Comparison of ENCODE assay signal across 10 mouse cellular contexts in the genomic region with DNA sequence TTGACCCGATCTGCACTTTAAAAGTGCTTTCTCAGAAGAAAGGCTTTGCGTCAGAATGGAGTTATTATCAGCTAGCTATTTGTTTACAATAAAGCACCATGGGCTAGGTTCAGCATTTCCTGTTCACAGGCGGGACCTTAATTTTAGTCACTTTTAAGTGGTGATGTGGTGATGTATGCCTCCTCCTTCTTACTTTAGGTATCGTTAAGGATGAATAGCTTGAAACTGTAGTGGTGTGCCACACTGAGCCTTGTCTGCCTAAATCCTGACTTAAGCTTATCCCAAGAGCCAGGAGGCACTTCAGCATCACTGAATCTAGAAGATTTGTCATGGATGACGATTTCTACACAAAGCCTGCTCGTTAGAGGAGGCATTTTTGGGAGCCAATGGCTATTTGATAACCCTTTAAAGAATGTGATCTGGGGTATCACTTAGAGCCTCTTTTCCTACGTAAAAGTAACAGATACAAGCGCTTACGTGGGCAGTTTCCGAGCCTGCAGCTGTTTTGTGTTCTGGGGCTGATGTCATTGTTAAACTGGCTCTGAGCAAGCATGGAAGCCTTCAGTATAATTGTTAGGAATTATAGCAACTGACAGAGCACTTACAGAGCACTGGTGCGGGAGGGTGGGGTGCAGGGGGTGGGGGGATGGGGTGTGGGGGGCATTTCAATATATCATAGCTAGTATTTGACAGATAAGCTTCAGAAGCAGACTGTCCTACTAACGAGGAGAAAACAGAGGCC.
DNase-seq lines count a peak whose midpoint lies in the region; ATAC-seq and TF ChIP-seq lines count a peak whose summit lies in the region.
"Had no signal": no experiment of that assay in that cellular context is flagged by ENCODE, and none has a peak within 500 bp of the region (broad histone marks: within the 10 kb centered on the region; RNA-seq: fewer than 3 reads in every experiment).

No protein-coding gene starts in this region.

- H3K4me1 ChIP-seq in hindbrain, embryonic 12.5 days = peaks cover 32% of the 10 kb centered on the region
- H3K4me1 ChIP-seq in midbrain, embryonic 12.5 days = peaks cover 51% of the 10 kb centered on the region
- H3K4me1 ChIP-seq in liver, postnatal 0 days (ENCODE audit: insufficient read depth) = no peaks in the 10 kb centered on the region
- H3K4me1 ChIP-seq: liver, embryonic 13.5 days had no signal

- no peak overlapping the region for H3K9ac ChIP-seq in hindbrain, embryonic 12.5 days
- no peak overlapping the region for H3K9ac ChIP-seq in midbrain, embryonic 12.5 days (replicated peaks)
- H3K9ac ChIP-seq in liver, postnatal 0 days (replicated peaks) = no peak overlapping the region
- H3K9ac ChIP-seq: heart, embryonic 13.5 days; liver, embryonic 13.5 days had no signal

- TF ChIP-seq CTCF in liver, postnatal 0 days (IDR thresholded peaks at IDR 0.05; ENCODE audit: low read depth) = no peak

- no peak overlapping the region for H3K4me3 ChIP-seq in hindbrain, embryonic 12.5 days
- H3K4me3 ChIP-seq in midbrain, embryonic 12.5 days = no peak overlapping the region
- H3K4me3 ChIP-seq in liver, postnatal 0 days (ENCODE audit: low read depth, low read length) = no peak overlapping the region
- H3K4me3 ChIP-seq: heart, embryonic 13.5 days; liver, embryonic 13.5 days had no signal

- peak; percentile 2 for DNase-seq in right cerebral cortex, adult 18-20 months
- DNase-seq in right cerebral cortex, adult 2 months (ENCODE audit: low spot score in 2 of 2) = no peak
- no peak for DNase-seq in urinary bladder, adult 2 months (ENCODE audit: low spot score)
- DNase-seq in liver, postnatal 0 days = no peak
- DNase-seq in right cerebral cortex, postnatal 36 days (ENCODE audit: low spot score in 2 of 2) = no peak
- DNase-seq: cerebellum, adult 18-20 months; liver, embryonic 13.5 days had no signal

- H3K36me3 ChIP-seq in hindbrain, embryonic 12.5 days = no peaks in the 10 kb centered on the region
- H3K36me3 ChIP-seq in midbrain, embryonic 12.5 days = no peaks in the 10 kb centered on the region
- H3K36me3 ChIP-seq in liver, postnatal 0 days (replicated peaks; ENCODE audit: insufficient read depth, low read length) = no peaks in the 10 kb centered on the region
- H3K36me3 ChIP-seq: heart, embryonic 13.5 days; liver, embryonic 13.5 days had no signal

- H3K27me3 ChIP-seq in hindbrain, embryonic 12.5 days = no peaks in the 10 kb centered on the region
- no peaks in the 10 kb centered on the region for H3K27me3 ChIP-seq in midbrain, embryonic 12.5 days
- no peaks in the 10 kb centered on the region for H3K27me3 ChIP-seq in liver, postnatal 0 days (ENCODE audit: insufficient read depth, low read length)
- H3K27me3 ChIP-seq: heart, embryonic 13.5 days; liver, embryonic 13.5 days had no signal

- no peaks in the 10 kb centered on the region for H3K9me3 ChIP-seq in hindbrain, embryonic 12.5 days (replicated peaks)
- no peaks in the 10 kb centered on the region for H3K9me3 ChIP-seq in midbrain, embryonic 12.5 days
- H3K9me3 ChIP-seq in liver, postnatal 0 days (ENCODE audit: low read length) = no peaks in the 10 kb centered on the region
- H3K9me3 ChIP-seq: heart, embryonic 13.5 days; liver, embryonic 13.5 days had no signal

- WGBS in hindbrain, embryonic 12.5 days = 42% methylated on average over 12 of the region's 12 CpGs
- WGBS in midbrain, embryonic 12.5 days = 10% methylated on average over 12 of the region's 12 CpGs
- 69% methylated on average over 12 of the region's 12 CpGs for WGBS in liver, postnatal 0 days (ENCODE audit: insufficient replicate concordance)

- 0 out of 2 replicates have a peak overlapping the region, but pooled peaks have one; percentile 30 for H3K27ac ChIP-seq in hindbrain, embryonic 12.5 days
- H3K27ac ChIP-seq in midbrain, embryonic 12.5 days (replicated peaks) = peak overlapping the region; percentile 46; the same call in 1 of the 2 replicates
- no peak overlapping the region for H3K27ac ChIP-seq in liver, postnatal 0 days (ENCODE audit: low read depth)
- H3K27ac ChIP-seq: heart, embryonic 13.5 days; liver, embryonic 13.5 days had no signal

- ATAC-seq in hindbrain, embryonic 12.5 days (ENCODE audit: low FRiP score) = no peak
- ATAC-seq in midbrain, embryonic 12.5 days (ENCODE audit: low FRiP score, low read depth) = peak; percentile 35; the same call in 1 of the 2 replicates
- no peak for ATAC-seq in liver, postnatal 0 days

- TF ChIP-seq EP300 in liver, postnatal 0 days (IDR thresholded peaks at IDR 0.05; ENCODE audit: low read depth) = no peak

- peak overlapping the region; percentile 15 for H3K4me2 ChIP-seq in hindbrain, embryonic 12.5 days (replicated peaks)
- peak overlapping the region; percentile 30 for H3K4me2 ChIP-seq in midbrain, embryonic 12.5 days (replicated peaks)
- H3K4me2 ChIP-seq in liver, postnatal 0 days (ENCODE audit: low read depth, low read length) = no peak overlapping the region
- H3K4me2 ChIP-seq: liver, embryonic 13.5 days had no signal
